Mouse (Mus musculus) CH12F3 (cell line): ENCODE results near the gene Cast.

Source experiments
- in situ Hi-C: fragments of 300-500 bp; cut with MboI; formaldehyde crosslinking; loops from 2 replicates; pipeline ENCODE4 v1.14.3; 2020; ENCODE audit warnings: low sequenced_read_pairs

The Cast gene

GRCm38 (mm10) chr13:74808152-74808929 lies at the start of gene Cast:
Gene Cast (minus strand): TSS chr13:74808810.
- in situ Hi-C loops, result no loop called here

GRCm38 (mm10) chr13:74854338-74855047 lies 45.9 kb upstream of the Cast start:
- in situ Hi-C loops, result loop anchor here (10.0 kb wide), 1 partner anchor 220 kb away; the partner anchor contains the start of gene Erap1

GRCm38 (mm10) chr13:74850823-74851222 lies 42.2 kb upstream of the Cast start:
- in situ Hi-C loops, result loop anchor here (10.0 kb wide), 1 partner anchor 216 kb away; the partner anchor contains the start of gene Erap1

DNA sequence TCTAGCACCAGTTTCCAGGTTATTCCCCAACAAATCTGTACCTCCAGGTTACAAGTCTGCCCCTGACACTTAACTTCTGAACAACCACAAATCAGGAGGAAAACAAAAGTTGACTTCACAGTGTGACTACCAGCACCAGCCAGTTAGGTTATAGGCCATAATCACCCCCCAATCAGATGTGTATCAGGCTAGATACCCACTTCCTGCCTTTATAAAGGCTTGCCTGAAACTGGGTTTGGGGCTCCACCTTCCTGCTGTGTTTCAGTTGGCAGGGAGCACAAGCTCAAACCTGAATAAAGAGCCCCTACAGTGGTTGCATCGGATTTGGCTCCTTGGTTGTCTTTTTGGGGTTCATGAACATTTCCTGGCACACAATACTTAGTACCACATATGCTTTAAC lies 37.3 kb upstream of the Cast start:
- in situ Hi-C loops, result no loop called here

DNA sequence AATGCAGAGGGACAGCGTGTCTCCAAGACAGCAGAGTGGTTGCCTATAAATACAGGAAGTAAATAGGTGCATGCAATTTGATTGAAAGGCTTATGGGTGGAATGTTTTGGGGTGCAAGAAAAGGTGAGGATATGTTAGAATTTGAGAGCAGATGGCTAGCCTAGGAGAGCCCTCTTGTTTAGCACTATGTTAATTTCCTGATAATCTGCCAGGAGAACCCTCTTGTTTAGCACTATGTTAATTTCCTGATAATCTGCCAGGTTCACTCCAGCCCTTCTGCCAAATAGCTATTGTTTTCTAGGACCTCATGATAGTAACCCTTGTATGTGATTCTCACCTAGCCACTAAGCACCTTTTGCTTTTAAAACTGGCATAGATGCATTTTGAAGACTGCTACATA lies 25.9 kb upstream of the Cast start:
- in situ Hi-C loops, result no loop called here

DNA sequence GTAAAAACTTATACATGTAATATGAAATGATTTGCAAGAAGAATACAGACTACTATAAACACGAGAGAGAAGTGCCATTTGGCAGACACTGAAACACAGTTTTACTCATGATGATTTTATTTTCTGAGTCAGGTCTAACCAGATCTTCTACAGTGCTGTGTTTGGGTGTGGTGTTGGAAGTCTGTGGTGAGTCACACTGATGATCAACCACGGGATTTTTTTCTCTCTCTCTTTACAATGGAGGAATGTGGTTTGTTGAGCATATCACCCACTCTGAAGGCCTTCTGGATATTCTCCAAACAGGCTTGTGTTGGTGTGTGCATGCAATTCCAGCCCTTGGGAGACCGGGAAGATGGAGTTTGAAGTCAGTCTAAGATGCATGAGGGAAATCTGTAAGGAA lies 13.5 kb upstream of the Cast start:
- in situ Hi-C loops, result no loop called here

DNA sequence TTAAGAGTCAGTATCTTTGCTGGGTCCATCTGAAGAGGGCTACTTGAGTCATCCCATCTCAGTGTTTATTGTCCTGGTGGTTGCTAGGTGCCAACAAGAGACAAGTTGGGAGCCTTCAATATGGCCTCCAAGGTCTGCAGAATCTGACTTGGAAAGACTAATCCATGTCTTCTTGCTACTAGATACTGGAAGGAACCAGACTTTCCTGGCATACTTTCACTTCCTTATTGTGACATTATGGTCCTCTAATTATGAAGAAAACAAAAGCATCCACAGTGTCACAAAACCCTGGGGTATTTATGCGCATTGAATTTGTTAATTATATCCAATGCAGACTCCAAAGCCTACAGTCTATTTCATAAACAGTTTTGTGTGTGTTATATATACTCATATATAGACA lies 7.1 kb upstream of the Cast start:
- in situ Hi-C loops, result no loop called here

GRCm38 (mm10) chr13:74807446-74808151 lies 1.0 kb downstream of the Cast start:
- in situ Hi-C loops, result no loop called here

GRCm38 (mm10) chr13:74806934-74807333 lies 1.7 kb downstream of the Cast start:
- in situ Hi-C loops, result no loop called here

- in situ Hi-C loops, result no loop called here
Observed at GRCm38 (mm10) chr13:74794435-74794834, 14.2 kb downstream of the Cast start.

DNA sequence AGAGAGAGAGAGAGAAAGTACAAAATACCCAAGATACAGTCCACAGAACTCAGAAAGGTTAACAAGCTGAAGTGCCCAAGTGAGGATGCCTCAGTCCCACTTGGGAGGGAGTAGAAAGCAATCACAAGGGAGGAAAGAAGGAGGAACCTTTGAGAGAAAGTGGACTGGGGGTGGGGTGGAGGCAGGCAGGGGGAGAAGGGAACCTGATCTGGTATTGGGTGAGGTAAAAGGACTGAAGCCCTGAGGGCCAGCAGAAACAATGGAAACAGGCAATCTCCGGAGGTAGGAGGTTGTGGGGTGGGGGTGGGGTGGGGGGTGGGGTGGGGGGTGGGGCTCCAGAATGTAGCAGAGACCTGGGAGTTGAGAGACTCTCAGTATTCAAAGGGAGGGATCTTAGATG lies 20.9 kb downstream of the Cast start:
- in situ Hi-C loops, result no loop called here

DNA sequence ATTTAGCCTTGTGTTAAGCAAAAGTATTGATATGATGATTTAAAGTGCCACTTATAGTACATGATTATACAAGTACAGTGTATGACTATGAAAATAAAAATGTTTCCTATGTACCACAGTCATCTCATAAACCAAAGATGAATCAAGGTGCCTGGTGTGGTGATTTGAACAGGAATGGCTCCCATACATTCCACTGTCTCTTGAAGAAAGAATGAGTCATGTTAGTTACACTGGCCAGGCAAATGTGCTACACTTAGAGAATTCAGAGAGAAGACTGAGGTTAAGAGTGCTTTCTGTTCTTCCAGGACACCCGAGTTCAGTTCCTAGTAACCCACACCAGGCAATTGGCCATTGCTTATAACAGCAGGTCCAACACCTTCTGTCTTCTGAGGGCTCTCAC lies 36.5 kb downstream of the Cast start:
- in situ Hi-C loops, result no loop called here

GRCm38 (mm10) chr13:74770480-74770879 lies 38.1 kb downstream of the Cast start:
- in situ Hi-C loops, result no loop called here

- in situ Hi-C loops, result no loop called here
Observed at GRCm38 (mm10) chr13:74769871-74770270, 38.7 kb downstream of the Cast start.

- in situ Hi-C loops, result no loop called here
Observed at GRCm38 (mm10) chr13:74767186-74767585, 41.4 kb downstream of the Cast start.

DNA sequence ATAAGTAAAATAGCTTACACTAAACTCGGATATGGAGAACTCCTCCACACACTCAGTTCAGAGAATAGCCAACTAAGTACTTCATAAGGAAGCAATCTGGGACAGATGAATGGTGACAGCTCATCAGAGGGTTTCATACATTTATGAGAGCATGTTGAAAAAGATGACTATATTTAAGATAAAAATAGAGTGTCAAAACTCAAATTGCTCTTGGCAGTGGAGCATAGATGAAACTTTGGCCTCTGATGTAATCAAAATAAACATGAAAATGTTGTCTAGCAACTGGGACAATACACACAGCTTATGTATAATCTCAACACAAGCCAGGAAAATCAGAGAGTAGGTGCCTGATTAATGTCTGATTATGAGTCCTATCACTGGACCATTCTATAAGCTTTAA lies 45.9 kb downstream of the Cast start:
- in situ Hi-C loops, result no loop called here

- in situ Hi-C loops, result no loop called here
Observed at GRCm38 (mm10) chr13:74759152-74759551, 49.5 kb downstream of the Cast start.

DNA sequence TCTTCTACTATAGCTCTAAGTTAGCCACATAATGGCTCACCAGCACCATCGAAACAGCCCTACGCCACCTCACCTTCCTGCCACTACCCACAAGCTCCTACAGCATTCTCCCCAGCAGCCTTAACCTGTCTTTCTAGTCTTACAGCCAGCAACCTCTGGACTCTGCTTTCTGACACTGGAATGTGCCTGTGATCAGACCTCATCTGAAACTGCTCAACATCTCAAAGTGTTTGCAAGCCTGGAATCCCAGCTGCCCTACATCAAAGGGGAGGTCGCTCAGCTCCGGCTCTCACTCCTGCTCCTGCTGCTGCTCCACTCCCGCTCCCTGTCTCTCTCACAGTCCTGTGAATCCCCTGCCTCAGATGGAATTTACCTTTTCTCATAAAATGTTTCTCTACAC lies 65.4 kb downstream of the Cast start:
- in situ Hi-C loops, result no loop called here

DNA sequence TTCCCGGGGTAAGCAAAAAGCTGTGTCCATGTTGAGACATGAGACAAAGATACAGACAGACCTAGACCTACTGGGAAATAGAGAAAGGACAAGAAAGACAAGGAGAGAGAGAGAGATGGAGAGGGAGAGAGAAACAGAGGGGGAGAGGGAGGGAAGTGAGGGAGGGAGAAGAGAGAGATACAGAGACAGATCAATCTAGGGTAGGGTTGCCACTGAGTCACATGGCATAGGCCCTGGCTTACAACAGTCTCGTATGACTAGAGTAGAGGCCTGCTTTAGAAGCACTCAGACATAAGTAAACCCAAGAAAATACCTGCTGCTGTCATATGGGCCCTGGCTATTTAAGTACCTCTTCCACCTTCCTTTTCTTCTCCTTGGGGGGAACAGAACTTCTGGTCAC lies 72.2 kb downstream of the Cast start:
- in situ Hi-C loops, result no loop called here

GRCm38 (mm10) chr13:74735834-74736233 lies 72.8 kb downstream of the Cast start:
- in situ Hi-C loops, result no loop called here

DNA sequence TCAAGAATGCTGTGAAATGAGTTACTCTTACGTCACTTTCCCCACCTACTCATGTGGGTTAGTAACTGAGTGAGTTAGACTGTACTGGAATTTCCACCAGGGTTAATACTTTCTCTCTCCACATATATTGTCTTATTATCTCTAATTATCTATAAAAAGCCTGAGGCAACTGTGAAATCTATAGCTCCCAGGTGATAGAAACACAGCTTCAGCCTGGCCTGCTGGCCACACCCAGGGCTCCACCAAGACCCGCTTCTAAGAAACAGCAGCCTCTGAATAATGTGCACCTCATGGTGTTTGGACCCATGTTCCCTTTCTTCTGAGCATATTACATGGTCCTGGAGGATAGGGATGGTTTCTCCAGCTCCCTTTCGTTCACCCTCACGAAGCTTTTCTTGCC lies 74.9 kb downstream of the Cast start:
- in situ Hi-C loops, result no loop called here

DNA sequence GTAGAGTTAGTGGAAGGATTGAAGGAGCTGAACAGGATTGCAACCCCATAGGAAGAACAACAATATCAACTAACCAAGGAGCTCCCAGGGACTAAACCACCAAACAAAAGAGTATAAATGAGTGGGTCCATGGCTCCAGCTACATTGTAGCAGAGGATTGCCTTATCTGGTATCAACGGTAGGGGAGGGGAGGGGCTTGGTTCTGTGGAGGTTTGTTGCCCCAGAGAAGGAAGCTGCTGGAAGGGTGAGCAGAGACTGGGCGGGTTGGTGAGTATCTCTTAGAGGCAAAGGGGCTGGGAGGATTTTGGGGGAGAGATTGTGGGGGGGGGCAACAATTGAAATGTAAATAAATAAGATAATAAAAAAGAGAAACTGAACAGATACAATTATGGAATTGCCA lies 89.6 kb downstream of the Cast start:
- in situ Hi-C loops, result no loop called here
